Mouse (Mus musculus) v-Abl transformed pro-B cells (cell line): Measurements from ENCODE around the gene Slc16a6.

Experiments used
- in situ Hi-C, 2 experiments: fragments of 400-800 bp; cut with MboI; formaldehyde crosslinking; loops; one replicate each; pipeline ENCODE4 v1.15.1; 2025; ENCODE audit not compliant: unreplicated experiment in 2 of 2

The Slc16a6 gene

GRCm38 (mm10) chr11:109420567-109420962 lies 52.8 kb downstream of the Slc16a6 start:
- in situ Hi-C loops = loop anchor here (5.0 kb wide), 1 partner anchor 58 kb away; the partner anchor contains the start of gene Gna13 (in 2 of the 2)

- in situ Hi-C loops = loop anchor here (5.0 kb wide), 1 partner anchor 58 kb away; the partner anchor contains the start of gene Gna13 (in 2 of the 2)
These were observed 53.3 kb downstream of the Slc16a6 start for GRCm38 (mm10) chr11:109419961-109420566.

GRCm38 (mm10) chr11:109419461-109419860 lies 53.9 kb downstream of the Slc16a6 start:
- in situ Hi-C loops = no loop called here

- in situ Hi-C loops = no loop called here
These were observed 55.8 kb downstream of the Slc16a6 start for GRCm38 (mm10) chr11:109417472-109418040.

- in situ Hi-C loops = no loop called here
These were observed 56.5 kb downstream of the Slc16a6 start for GRCm38 (mm10) chr11:109416709-109417420.

GRCm38 (mm10) chr11:109414802-109415201 lies 58.6 kb downstream of the Slc16a6 start:
- in situ Hi-C loops = no loop called here

GRCm38 (mm10) chr11:109413617-109414016 lies 59.8 kb downstream of the Slc16a6 start, which contains the start of gene 9930022D16Rik:
9930022D16Rik (plus strand) TSS chr11:109413917.
- in situ Hi-C loops = no loop called here

- in situ Hi-C loops = no loop called here
These were observed 63.0 kb downstream of the Slc16a6 start for GRCm38 (mm10) chr11:109410197-109410980.

- in situ Hi-C loops = no loop called here
These were observed 67.0 kb downstream of the Slc16a6 start for GRCm38 (mm10) chr11:109406431-109406830.
